Mouse (Mus musculus): ENCODE measurements around the gene Krtap5-2. TPM values are rescaled to one million over a fixed set of nuclear protein-coding genes. Genes with fewer than 3 reads are reported as not detected.
"Not testable (repeated sequence)": the region's sequence is repeated elsewhere in the genome, so short reads cannot be mapped to it uniquely, and the experiment has no call there.

Krtap5-2 gene
- polyA plus RNA-seq, 1 experiment from 2014 or later: not detected

DNA sequence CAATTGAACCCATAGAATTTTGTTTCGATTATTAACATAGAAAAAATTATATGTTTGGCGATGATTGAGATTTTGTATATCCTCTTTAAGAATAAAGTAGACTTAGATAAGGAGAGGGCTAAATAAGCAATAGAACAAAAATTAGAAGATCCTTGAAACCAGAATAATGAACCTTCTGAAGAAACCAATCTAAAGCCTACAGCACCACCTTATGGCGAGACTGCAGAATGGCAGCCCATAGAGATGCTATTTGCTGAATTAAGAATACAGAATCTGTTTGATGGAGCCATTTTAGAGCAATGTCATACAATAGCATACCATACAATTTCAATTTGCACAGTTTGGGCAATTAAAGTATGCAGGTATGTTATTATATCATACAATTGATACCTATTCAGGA, 6.0 kb downstream of the Krtap5-2 start:
- ATAC-seq (replicated peaks; ENCODE audit: insufficient number of reproducible peaks, insufficient read depth, low FRiP score, low read depth): no peak
- Histone ChIP-seq H3K27me3 (peaks cover 7% of the 10 kb centered on the region; the same call in 1 of the 2 replicates), H3K9me3 (replicated peaks) (no peaks in the 10 kb centered on the region), H3K4me2 (no peak overlapping the region), H3K4me3 (no peak overlapping the region), H3K9ac (no peak overlapping the region), H3K27ac (no peak overlapping the region), H3K36me3 (no peaks in the 10 kb centered on the region), H3K4me1 (replicated peaks) (no peaks in the 10 kb centered on the region)
- 42% methylated on average over 3 of the region's 3 CpGs for WGBS

DNA sequence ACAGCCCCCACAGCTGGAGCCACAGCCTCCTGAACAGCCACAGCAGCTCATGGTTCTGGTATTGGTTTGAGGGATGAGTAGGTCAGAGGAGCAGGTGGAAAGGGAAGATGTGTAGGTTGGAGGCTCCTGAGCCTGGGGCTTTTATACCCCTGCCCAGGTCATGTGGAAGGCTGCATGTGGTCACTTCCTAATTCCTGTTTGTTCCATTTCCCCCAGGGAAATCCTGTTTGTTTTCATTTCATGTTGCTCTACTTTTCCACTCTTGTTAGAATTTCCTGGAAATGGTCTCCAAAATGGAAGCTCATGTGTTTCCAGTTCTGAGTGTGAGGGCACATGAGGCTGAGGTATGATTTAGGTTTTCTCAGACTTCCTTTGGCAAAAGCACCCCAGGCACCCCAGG, 10.2 kb downstream of the Krtap5-2 start, which contains the start of gene Gm4553:
Gm4553 (minus strand) TSS at position 101 of the 400 bp plus-strand sequence.
- ATAC-seq (replicated peaks; ENCODE audit: insufficient number of reproducible peaks, insufficient read depth, low FRiP score, low read depth); H3K36me3 ChIP-seq; H3K27ac ChIP-seq; H3K9ac ChIP-seq; H3K4me3 ChIP-seq; H3K27me3 ChIP-seq; H3K9me3 ChIP-seq (replicated peaks); H3K4me1 ChIP-seq (replicated peaks); H3K4me2 ChIP-seq: not testable (repeated sequence)

DNA sequence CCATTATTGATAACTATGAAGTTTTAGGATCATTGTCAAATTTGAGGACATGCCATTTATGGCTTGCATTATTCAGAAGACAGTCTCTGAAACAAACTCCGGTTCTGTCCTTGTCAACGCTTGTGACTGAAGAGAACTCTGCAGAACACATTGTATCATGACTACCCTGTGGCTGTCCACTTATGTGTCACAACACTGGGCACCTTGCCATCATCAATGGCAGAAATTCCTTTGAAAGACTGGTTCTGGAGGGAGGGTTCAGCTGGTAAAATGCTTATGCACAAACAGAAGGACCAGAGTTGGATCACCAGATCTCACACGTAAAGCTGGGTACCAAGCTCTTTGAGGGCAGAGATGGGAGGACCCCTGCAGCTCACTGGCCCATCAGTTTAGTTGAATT, 16.4 kb downstream of the Krtap5-2 start:
- H3K9me3 ChIP-seq (replicated peaks): no peaks in the 10 kb centered on the region
- H3K4me1 ChIP-seq (replicated peaks): no peaks in the 10 kb centered on the region
- no peak overlapping the region for H3K27ac ChIP-seq
- 87% methylated on average over 3 of the region's 3 CpGs for WGBS
- H3K4me3 ChIP-seq: no peak overlapping the region
- no peaks in the 10 kb centered on the region; the same call in 1 of the 2 replicates for H3K27me3 ChIP-seq
- no peak overlapping the region for H3K9ac ChIP-seq
- no peak for ATAC-seq (replicated peaks; ENCODE audit: insufficient number of reproducible peaks, insufficient read depth, low FRiP score, low read depth)
- H3K36me3 ChIP-seq: no peaks in the 10 kb centered on the region
- H3K4me2 ChIP-seq: no peak overlapping the region

DNA sequence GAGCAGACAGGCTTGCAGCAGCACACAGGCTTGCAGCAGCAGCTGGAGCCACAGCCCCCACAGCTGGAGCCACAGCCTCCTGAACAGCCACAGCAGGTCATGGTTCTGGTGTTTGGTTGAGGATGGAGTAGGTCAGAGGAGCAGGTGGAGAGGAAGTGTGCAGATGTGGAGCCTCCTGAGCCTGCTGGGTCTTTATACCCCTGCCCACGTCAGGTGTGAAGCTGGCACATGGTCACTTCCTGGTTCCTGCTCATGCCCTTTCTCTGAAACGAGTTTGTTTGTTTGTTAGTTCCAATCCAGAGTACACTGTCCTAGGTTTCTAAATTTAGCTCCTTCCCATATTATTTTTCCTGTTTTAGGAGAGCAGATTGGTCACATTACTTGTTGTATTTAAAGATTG, 18.8 kb downstream of the Krtap5-2 start, which contains the start of gene Gm29735:
Gm29735 (minus strand) TSS at position 101 of the 400 bp plus-strand sequence.
- H3K9ac ChIP-seq; H3K9me3 ChIP-seq (replicated peaks); H3K27ac ChIP-seq; H3K27me3 ChIP-seq; H3K4me2 ChIP-seq; H3K36me3 ChIP-seq; H3K4me1 ChIP-seq (replicated peaks); ATAC-seq (replicated peaks; ENCODE audit: insufficient number of reproducible peaks, insufficient read depth, low FRiP score, low read depth); H3K4me3 ChIP-seq: not testable (repeated sequence)
- WGBS: 43% methylated on average over 2 of the region's 2 CpGs

DNA sequence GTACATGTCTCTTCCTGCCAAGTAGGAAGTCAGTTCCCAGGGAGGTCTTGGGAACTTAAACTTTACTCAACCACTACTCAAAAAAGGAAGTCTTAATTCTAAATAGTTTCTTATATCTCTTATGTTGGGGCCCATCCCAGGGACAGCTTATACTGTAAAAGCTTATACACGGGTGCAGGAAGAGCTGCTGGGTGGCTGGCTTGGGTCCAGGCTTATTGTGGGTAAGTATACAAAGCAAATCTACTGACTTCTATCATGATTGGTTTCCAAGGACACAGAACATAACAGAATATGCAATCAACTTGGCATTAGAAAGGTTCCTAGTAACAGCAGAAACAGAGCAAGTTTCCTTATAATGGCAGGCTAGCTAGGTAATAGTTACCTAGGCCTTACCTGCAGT, 20.5 kb downstream of the Krtap5-2 start:
- no peak overlapping the region for H3K4me3 ChIP-seq
- no peak for ATAC-seq (replicated peaks; ENCODE audit: insufficient number of reproducible peaks, insufficient read depth, low FRiP score, low read depth)
- H3K36me3 ChIP-seq: no peaks in the 10 kb centered on the region
- 48% methylated on average over 1 of the region's 1 CpGs for whole genome bisulfite sequencing
- no peak overlapping the region for H3K9ac ChIP-seq
- no peaks in the 10 kb centered on the region; the same call in 1 of the 2 replicates for H3K27me3 ChIP-seq
- no peak overlapping the region for H3K4me2 ChIP-seq
- no peaks in the 10 kb centered on the region for H3K4me1 ChIP-seq (replicated peaks)
- H3K27ac ChIP-seq: no peak overlapping the region
- H3K9me3 ChIP-seq (replicated peaks): no peaks in the 10 kb centered on the region

DNA sequence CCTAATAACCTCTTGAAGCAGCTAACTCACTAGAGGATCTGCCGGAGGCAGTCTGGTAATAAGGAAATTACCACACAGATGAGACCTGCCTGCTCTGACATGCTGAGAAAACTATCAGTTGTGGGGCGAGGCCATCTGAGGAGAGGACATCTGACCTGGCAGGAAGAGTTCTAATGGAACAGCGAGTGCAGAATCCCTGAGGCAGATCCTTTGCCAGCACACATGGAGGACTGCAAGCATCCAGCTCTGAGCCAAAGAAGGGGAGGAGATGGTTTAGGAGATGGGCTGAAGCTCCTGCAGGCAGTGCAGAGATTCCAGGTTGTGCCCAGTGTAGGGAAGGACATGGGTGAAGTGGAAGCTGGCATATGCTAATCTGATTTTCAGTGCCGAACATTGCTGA, 23.6 kb downstream of the Krtap5-2 start:
- Histone ChIP-seq H3K36me3 (no peaks in the 10 kb centered on the region), H3K4me2 (no peak overlapping the region), H3K4me3 (no peak overlapping the region), H3K27ac (no peak overlapping the region), H3K9ac (no peak overlapping the region), H3K27me3 (no peaks in the 10 kb centered on the region; the same call in 1 of the 2 replicates), H3K4me1 (replicated peaks) (no peaks in the 10 kb centered on the region), H3K9me3 (replicated peaks) (no peaks in the 10 kb centered on the region)
- no peak for ATAC-seq (replicated peaks; ENCODE audit: insufficient number of reproducible peaks, insufficient read depth, low FRiP score, low read depth)
- 74% methylated on average over 4 of the region's 4 CpGs for WGBS

DNA sequence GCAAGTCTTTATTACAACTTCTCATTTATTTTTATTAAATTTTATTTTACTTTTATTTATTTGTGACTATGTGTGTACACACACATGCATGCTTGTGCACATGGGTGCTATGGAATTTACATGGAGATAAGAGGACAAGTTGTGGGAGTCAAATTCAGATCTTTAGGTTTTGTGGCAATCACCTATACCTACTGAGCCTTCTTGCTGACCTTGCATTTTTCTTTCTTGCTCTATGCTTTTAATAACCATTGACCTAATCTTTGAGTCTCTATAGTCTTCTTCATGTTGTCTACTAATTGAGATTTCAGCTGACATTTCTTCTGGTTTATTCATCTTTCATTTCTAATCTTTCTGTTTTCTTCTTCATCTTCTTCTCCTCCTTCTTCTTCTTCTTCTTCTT, 27.2 kb downstream of the Krtap5-2 start:
- no peak overlapping the region for H3K4me2 ChIP-seq
- H3K27ac ChIP-seq: no peak overlapping the region
- no peaks in the 10 kb centered on the region for H3K9me3 ChIP-seq (replicated peaks)
- no peak overlapping the region for H3K9ac ChIP-seq
- no peaks in the 10 kb centered on the region for H3K36me3 ChIP-seq
- no peak for ATAC-seq (replicated peaks; ENCODE audit: insufficient number of reproducible peaks, insufficient read depth, low FRiP score, low read depth)
- H3K4me3 ChIP-seq: no peak overlapping the region
- H3K4me1 ChIP-seq (replicated peaks): no peaks in the 10 kb centered on the region
- H3K27me3 ChIP-seq: peaks cover 10% of the 10 kb centered on the region; the same call in 1 of the 2 replicates

DNA sequence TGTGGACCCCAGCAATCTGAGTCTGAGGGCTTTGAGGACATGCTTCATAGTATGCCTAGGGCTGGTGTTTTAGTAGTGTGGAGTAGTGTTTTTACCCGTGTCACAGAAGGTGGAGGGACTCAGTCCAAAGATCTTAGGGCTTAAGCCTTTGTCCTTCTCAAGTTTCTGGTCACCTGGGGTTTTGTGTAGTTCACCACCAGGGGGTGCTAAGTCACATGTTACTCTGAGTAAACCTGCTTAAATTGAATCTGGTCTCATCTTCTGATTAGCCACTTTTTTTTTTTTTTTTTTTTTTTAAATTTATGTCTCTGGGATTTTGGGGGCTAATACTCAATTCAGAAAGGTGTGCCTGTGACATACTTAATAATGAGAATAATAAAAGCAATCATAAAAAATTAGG, 29.8 kb downstream of the Krtap5-2 start:
- H3K9ac ChIP-seq: no peak overlapping the region
- no peaks in the 10 kb centered on the region for H3K36me3 ChIP-seq
- no peak overlapping the region for H3K4me2 ChIP-seq
- H3K27ac ChIP-seq: no peak overlapping the region
- H3K4me3 ChIP-seq: no peak overlapping the region
- WGBS: 3% methylated on average over 1 of the region's 1 CpGs
- H3K9me3 ChIP-seq (replicated peaks): no peaks in the 10 kb centered on the region
- ATAC-seq (replicated peaks; ENCODE audit: insufficient number of reproducible peaks, insufficient read depth, low FRiP score, low read depth): no peak
- no peaks in the 10 kb centered on the region for H3K4me1 ChIP-seq (replicated peaks)
- peaks cover 10% of the 10 kb centered on the region; the same call in 1 of the 2 replicates for H3K27me3 ChIP-seq

DNA sequence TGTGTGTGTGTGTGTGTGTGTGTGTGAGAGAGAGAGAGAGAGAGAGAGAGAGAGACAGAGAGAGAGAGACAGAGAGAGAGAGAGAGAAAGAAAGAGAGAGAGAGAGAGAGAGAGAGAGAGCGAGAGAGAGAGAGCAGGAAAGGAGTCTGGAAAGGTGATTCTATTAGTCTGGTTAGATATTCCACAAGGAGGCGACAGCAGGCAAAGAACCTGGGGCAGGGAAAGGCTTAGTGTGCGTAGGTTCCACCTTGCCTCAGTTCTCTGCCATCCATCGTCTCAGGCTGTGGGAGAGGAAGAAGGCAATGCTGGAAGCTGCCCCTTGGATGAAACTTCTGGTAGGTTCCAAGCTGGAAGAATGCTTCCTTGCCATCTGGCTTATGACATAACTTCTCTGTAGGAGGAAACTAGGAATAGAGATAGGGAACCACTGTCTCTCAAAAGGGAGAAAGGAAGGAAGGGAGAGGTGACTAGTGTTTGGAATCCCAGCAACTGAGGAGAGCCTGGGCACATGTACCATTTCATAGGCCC, 30.3 kb downstream of the Krtap5-2 start:
- Histone ChIP-seq H3K36me3 (no peaks in the 10 kb centered on the region), H3K4me1 (replicated peaks) (no peaks in the 10 kb centered on the region), H3K4me3 (no peak overlapping the region), H3K27me3 (peaks cover 10% of the 10 kb centered on the region; the same call in 1 of the 2 replicates), H3K9me3 (replicated peaks) (no peaks in the 10 kb centered on the region), H3K4me2 (no peak overlapping the region), H3K27ac (no peak overlapping the region), H3K9ac (no peak overlapping the region)
- 38% methylated on average over 4 of the region's 4 CpGs for WGBS
- ATAC-seq (replicated peaks; ENCODE audit: insufficient number of reproducible peaks, insufficient read depth, low FRiP score, low read depth): no peak

DNA sequence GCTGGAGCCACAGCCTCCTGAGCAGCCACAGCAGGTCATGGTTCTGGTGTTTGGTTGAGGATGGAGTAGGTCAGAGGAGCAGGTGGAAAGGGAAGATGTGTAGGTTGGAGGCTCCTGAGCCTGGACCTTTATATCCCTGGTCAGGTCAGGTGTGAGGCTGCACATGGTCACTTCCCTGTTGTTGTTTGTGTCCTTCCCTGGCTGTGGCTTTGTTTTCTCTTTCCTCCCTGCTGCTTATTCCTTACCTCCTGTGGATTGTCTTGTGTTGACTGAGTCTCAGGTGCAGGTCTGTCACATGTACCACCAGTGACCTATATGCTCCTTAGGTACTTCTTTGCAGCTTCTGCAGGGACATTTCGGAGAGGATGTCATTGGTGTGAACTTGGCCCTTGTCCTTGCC, 31.3 kb downstream of the Krtap5-2 start, which contains the start of gene Gm45337:
Gm45337 (minus strand) TSS at position 101 of the 400 bp plus-strand sequence.
- no peak for ATAC-seq (replicated peaks; ENCODE audit: insufficient number of reproducible peaks, insufficient read depth, low FRiP score, low read depth)
- Histone ChIP-seq H3K27me3 (peaks cover 10% of the 10 kb centered on the region; the same call in 1 of the 2 replicates), H3K27ac (no peak within 1 kb of the TSS), H3K4me2 (no peak within 1 kb of the TSS), H3K9ac (no peak within 1 kb of the TSS), H3K9me3 (replicated peaks) (no peaks in the 10 kb centered on the region), H3K4me1 (replicated peaks) (no peaks in the 10 kb centered on the region), H3K36me3 (no peaks in the 10 kb centered on the region), H3K4me3 (no peak within 1 kb of the TSS)
- WGBS: 67% methylated on average over 1 of the region's 1 CpGs

DNA sequence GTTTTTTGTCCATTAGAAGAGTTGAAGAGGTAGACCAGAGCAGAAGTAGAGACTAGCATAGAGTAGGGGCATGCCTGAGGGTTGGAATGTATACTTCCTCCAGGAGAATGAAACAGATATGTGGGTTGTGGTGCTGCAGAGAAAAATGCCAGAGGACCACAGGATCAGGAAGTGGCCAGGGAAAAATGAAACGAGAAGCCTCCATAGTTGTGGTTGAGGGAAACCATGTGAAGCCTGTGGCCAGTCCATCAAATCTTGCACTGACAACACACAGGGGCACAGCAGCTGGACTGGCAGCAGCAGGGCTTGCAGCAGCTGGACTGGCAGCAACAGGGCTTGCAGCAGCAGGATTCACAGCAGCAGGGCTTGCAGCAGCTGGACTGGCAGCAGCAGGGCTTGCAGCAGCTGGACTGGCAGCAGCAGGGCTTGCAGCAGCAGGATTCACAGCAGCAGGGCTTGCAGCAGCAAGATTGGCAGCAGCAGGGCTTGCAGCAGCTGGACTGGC, 32.2 kb downstream of the Krtap5-2 start:
- not testable (repeated sequence) for H3K4me2 ChIP-seq; H3K9me3 ChIP-seq (replicated peaks); ATAC-seq (replicated peaks; ENCODE audit: insufficient number of reproducible peaks, insufficient read depth, low FRiP score, low read depth); H3K9ac ChIP-seq; H3K4me3 ChIP-seq; H3K4me1 ChIP-seq (replicated peaks); H3K36me3 ChIP-seq; H3K27ac ChIP-seq
- H3K27me3 ChIP-seq: peaks cover 10% of the 10 kb centered on the region; the same call in 1 of the 2 replicates
- WGBS: 36% methylated on average over 1 of the region's 1 CpGs

DNA sequence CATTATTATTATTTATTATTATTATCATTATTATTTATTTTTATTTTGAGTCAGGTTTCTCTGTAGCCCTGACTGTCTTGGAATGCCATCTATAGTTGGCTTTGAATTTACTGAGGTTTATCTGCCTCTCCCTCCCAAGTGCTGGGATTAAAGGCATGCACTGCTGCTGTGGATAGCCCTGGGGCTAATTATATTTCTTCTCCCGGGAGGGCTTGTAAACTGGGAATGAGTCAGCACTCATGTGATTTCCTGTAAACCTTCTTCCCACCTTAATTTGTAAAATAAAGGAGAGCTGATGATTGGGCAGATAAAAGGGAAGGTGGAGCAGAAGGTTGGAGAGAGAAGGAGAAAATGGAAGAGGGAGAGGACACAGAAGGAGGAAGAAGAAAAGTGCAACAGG, 35.1 kb downstream of the Krtap5-2 start:
- no peak overlapping the region for H3K4me3 ChIP-seq
- H3K9ac ChIP-seq: no peak overlapping the region
- no peak overlapping the region for H3K4me2 ChIP-seq
- H3K9me3 ChIP-seq (replicated peaks): no peaks in the 10 kb centered on the region
- 8% methylated on average over 1 of the region's 1 CpGs for WGBS
- ATAC-seq (replicated peaks; ENCODE audit: insufficient number of reproducible peaks, insufficient read depth, low FRiP score, low read depth): no peak
- no peak overlapping the region for H3K27ac ChIP-seq
- H3K27me3 ChIP-seq: peaks cover 8% of the 10 kb centered on the region; the same call in 1 of the 2 replicates
- H3K36me3 ChIP-seq: no peaks in the 10 kb centered on the region
- no peaks in the 10 kb centered on the region for H3K4me1 ChIP-seq (replicated peaks)

Measured in heart, embryonic 15.5 days (tissue).